Mouse (Mus musculus) forebrain, embryonic 12.5 days (tissue): Measurements from ENCODE around the gene Farsa. TPM values are rescaled to one million over a fixed set of nuclear protein-coding genes. Genes with fewer than 3 reads are reported as not detected.
A peak's percentile ranks its signal among the peaks of the same experiment; 100 is the strongest.

Experiments used
- microRNA-seq: library from miRNA; unstranded; fragments of <30 nt; microRNA quantifications from one replicate; pipeline ENCODE4, GENCODE M21; 2017
- polyA plus RNA-seq: library from polyadenylated mRNA; unstranded; fragments of >200 nt; fragmentation: Nextera tagmentation; extraction: Ambion mirVana; gene quantifications from 2 replicates; pipeline ENCODE4 v1.2.1, GENCODE M21; 2016

Gene Farsa
- polyA plus RNA-seq, 1 experiment from 2014 or later: 111 TPM

Small RNA genes within 50 kb of the gene (microRNA-seq; reads per million reads assigned to microRNA genes)
- 9.2 reads per million, percentile 26 among the genes with 10 or more reads in this experiment for gene Mir7069

Other genes with a start within 250 kb of the Farsa start
- 53.7 and 62.2 TPM in 2 replicates for gene Ier2, start 194.1 kb upstream of the Farsa start, polyA plus RNA-seq
- gene Trmt1, start 170.7 kb upstream of the Farsa start, polyA plus RNA-seq: 55.4 and 59.6 TPM in 2 replicates
- gene Nacc1, start 169.1 kb upstream of the Farsa start, polyA plus RNA-seq: 22.8 and 26.6 TPM in 2 replicates
- gene Lyl1, start 155.5 kb upstream of the Farsa start, polyA plus RNA-seq: 3.1 and 3.9 TPM in 2 replicates
- 2.2 and 3.5 TPM in 2 replicates for gene G430095P16Rik, start 134.0 kb upstream of the Farsa start, polyA plus RNA-seq
- 31.9 and 33.2 TPM in 2 replicates for gene Nfix, start 56.6 kb upstream of the Farsa start, polyA plus RNA-seq
- gene Dand5, start 34.2 kb upstream of the Farsa start, polyA plus RNA-seq: 5.3 and 5.6 TPM in 2 replicates
- gene Gadd45gip1, start 25.5 kb upstream of the Farsa start, polyA plus RNA-seq: 43.0 and 44.8 TPM in 2 replicates
- 108 and 118 TPM in 2 replicates for gene Rad23a, start 16.3 kb upstream of the Farsa start, polyA plus RNA-seq
- 619 TPM in 2 replicates for gene Calr, start 10.1 kb upstream of the Farsa start, polyA plus RNA-seq
- 76.7 and 82.9 TPM in 2 replicates for gene Syce2, start 15.1 kb downstream of the Farsa start, polyA plus RNA-seq
- 31.1 and 33.2 TPM in 2 replicates for gene Gcdh, start 36.9 kb downstream of the Farsa start, polyA plus RNA-seq
- 2.4 and 3.5 TPM in 2 replicates for gene Klf1, start 44.9 kb downstream of the Farsa start, polyA plus RNA-seq
- gene Dnase2a, start 51.6 kb downstream of the Farsa start, polyA plus RNA-seq: 8.7 and 9.8 TPM in 2 replicates
- gene Mast1, start 80.4 kb downstream of the Farsa start, polyA plus RNA-seq: 29.3 and 35.3 TPM in 2 replicates
- 0.88 and 1.6 TPM in 2 replicates for gene Rtbdn, start 90.0 kb downstream of the Farsa start, polyA plus RNA-seq
- not detected in 2 replicates for gene Gm49661, start 112.4 kb downstream of the Farsa start, polyA plus RNA-seq
- 1,271 and 1,280 TPM in 2 replicates for gene Prdx2, start 112.6 kb downstream of the Farsa start, polyA plus RNA-seq
- 117 and 124 TPM in 2 replicates for gene Rnaseh2a, start 112.8 kb downstream of the Farsa start, polyA plus RNA-seq
- 4.8 and 4.9 TPM in 2 replicates for gene Junb, start 121.7 kb downstream of the Farsa start, polyA plus RNA-seq
- 16.1 and 18.2 TPM in 2 replicates for gene Hook2, start 133.6 kb downstream of the Farsa start, polyA plus RNA-seq
- gene Best2, start 157.5 kb downstream of the Farsa start, polyA plus RNA-seq: not detected in 2 replicates
- gene Asna1, start 168.3 kb downstream of the Farsa start, polyA plus RNA-seq: 140 TPM in 2 replicates
- gene Trir, start 169.8 kb downstream of the Farsa start, polyA plus RNA-seq: 156 and 175 TPM in 2 replicates
- 45.1 and 50.7 TPM in 2 replicates for gene Tnpo2, start 179.9 kb downstream of the Farsa start, polyA plus RNA-seq
- 32.1 and 33.7 TPM in 2 replicates for gene Fbxw9, start 203.1 kb downstream of the Farsa start, polyA plus RNA-seq
- gene Gm5741, start 211.0 kb downstream of the Farsa start, polyA plus RNA-seq: 1.3 TPM in 1 of 2 replicates, not detected in the other
- 74.2 and 82.3 TPM in 2 replicates for gene Dhps, start 214.8 kb downstream of the Farsa start, polyA plus RNA-seq
- gene Wdr83os, start 223.8 kb downstream of the Farsa start, polyA plus RNA-seq: 117 and 118 TPM in 2 replicates
- 48.2 and 48.8 TPM in 2 replicates for gene Wdr83, start 224.3 kb downstream of the Farsa start, polyA plus RNA-seq
- gene Man2b1, start 226.3 kb downstream of the Farsa start, polyA plus RNA-seq: 14.9 and 17.8 TPM in 2 replicates